Mouse (Mus musculus) heart, embryonic 14.5 days (tissue): ENCODE results near the gene Brsk1. TPM values are rescaled to one million over a fixed set of nuclear protein-coding genes. Genes with fewer than 3 reads are reported as not detected.

Experiments
- ATAC-seq: fragments of 200-750 bp; cut with Nextera tagmentation; 2 replicates; pipeline ENCODE4 v1.8.0; 2017; ENCODE audit warnings: low read depth, moderate TSS enrichment; ENCODE audit not compliant: insufficient number of reproducible peaks, insufficient read depth, low FRiP score
- H3K27ac ChIP-seq, 2 experiments: fragments of 200-500 bp in 1 of 2; fragments of 300-500 bp in 1 of 2; sonication (generic) in 1 of 2; replicated peaks in 1 of 2; 2 replicates each; pipeline ENCODE4 v1.5.1; 2012 to 2014; ENCODE audit warnings: low read depth in 2 of 2, low read length in 2 of 2, control low read depth in 1 of 2, mild to moderate bottlenecking in 1 of 2, mixed read lengths in 1 of 2; ENCODE audit not compliant: control insufficient read depth in 1 of 2, insufficient read depth in 1 of 2
- H3K27me3 ChIP-seq: fragments of 300-500 bp; sonication (generic); 2 replicates; pipeline ENCODE4 v1.6.1; 2014; ENCODE audit warnings: mild to moderate bottlenecking, low read length, control low read depth; ENCODE audit not compliant: control insufficient read depth, insufficient read depth
- H3K36me3 ChIP-seq: fragments of 300-500 bp; sonication (generic); 2 replicates; pipeline ENCODE4 v1.6.1; 2014; ENCODE audit warnings: mild to moderate bottlenecking, control low read depth, low read length, mixed read lengths; ENCODE audit not compliant: control insufficient read depth, insufficient read depth
- H3K4me1 ChIP-seq, 2 experiments: fragments of 200-500 bp in 1 of 2; fragments of 300-500 bp in 1 of 2; sonication (generic) in 1 of 2; 2 replicates each; pipeline ENCODE4 v1.6.1; 2012 to 2014; ENCODE audit warnings: low read length in 2 of 2, control low read depth in 1 of 2, mixed read lengths in 1 of 2; ENCODE audit not compliant: control insufficient read depth in 2 of 2, insufficient read depth in 2 of 2
- H3K4me2 ChIP-seq: fragments of 300-500 bp; sonication (generic); 2 replicates; pipeline ENCODE4 v1.6.1; 2014; ENCODE audit warnings: mild to moderate bottlenecking, low read length
- H3K4me3 ChIP-seq, 2 experiments: fragments of 200-500 bp in 1 of 2; fragments of 300-500 bp in 1 of 2; sonication (generic) in 1 of 2; 2 replicates each; pipeline ENCODE4 v1.5.1; 2012 to 2014; ENCODE audit warnings: low read length in 2 of 2, mild to moderate bottlenecking in 2 of 2, control low read depth in 1 of 2, low read depth in 1 of 2, moderate library complexity in 1 of 2; ENCODE audit not compliant: control insufficient read depth in 1 of 2, insufficient read depth in 1 of 2
- H3K9ac ChIP-seq: fragments of 300-500 bp; sonication (generic); 2 replicates; pipeline ENCODE4 v1.6.1; 2014; ENCODE audit warnings: mild to moderate bottlenecking, low read length
- H3K9me3 ChIP-seq: fragments of 300-500 bp; sonication (generic); 2 replicates; pipeline ENCODE4 v1.6.1; 2016; ENCODE audit warnings: low read length, control low read depth; ENCODE audit not compliant: control insufficient read depth
- WGBS: fragments of 180-500 bp; shearing (Covaris S2); extraction: QIAGEN DNeasy Blood & Tissue Kit; methylation state at CpG from one replicate; pipeline ENCODE4 v1.1.7; 2014; 5-methylcytosine and 5-hydroxymethylcytosine counted together
- polyA plus RNA-seq: library from polyadenylated mRNA; unstranded; fragments of >200 nt; fragmentation: Nextera tagmentation; extraction: Ambion mirVana; gene quantifications from 2 replicates; pipeline ENCODE4 v1.2.1, GENCODE M21; 2014

Brsk1 gene
- polyA plus RNA-seq, 1 experiment from 2014 or later: 1.3 TPM

DNA sequence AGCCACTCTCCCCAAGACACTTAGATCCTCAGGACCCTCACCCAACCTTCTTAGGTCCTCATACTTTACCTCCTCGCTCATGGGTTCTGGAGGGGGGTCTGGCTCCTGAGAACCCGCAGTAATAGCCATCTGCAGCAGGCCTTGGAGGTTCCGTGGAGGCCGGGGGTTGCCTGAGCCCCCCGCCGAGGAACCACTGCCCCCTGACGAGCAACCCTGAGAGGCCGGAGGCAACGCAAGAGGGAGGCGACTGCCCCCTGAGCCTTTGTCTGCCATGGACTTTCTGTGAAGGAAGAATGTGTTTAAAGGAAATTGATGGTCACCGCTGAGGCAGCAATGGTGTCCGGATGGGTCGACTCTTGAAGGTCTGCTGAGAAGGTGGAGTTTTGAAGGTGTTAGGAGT, 6.2 kb upstream of the Brsk1 start:
- Histone ChIP-seq H3K36me3 (peaks cover 28% of the 10 kb centered on the region), H3K9ac (peak overlapping the region; percentile 64), H3K4me3 (peak overlapping the region; percentile 59 to 98), H3K4me2 (peak overlapping the region; percentile 88), H3K27ac (peak overlapping the region in 1 of 2 experiments; percentile 63; a peak in 1 of 4 replicates), H3K9me3 (no peaks in the 10 kb centered on the region), H3K27me3 (no peaks in the 10 kb centered on the region), H3K4me1 (peaks cover 4 to 7% of the 10 kb centered on the region in 2 experiments)
- ATAC-seq: no peak
- 3% methylated on average over 13 of the region's 13 CpGs for WGBS

DNA sequence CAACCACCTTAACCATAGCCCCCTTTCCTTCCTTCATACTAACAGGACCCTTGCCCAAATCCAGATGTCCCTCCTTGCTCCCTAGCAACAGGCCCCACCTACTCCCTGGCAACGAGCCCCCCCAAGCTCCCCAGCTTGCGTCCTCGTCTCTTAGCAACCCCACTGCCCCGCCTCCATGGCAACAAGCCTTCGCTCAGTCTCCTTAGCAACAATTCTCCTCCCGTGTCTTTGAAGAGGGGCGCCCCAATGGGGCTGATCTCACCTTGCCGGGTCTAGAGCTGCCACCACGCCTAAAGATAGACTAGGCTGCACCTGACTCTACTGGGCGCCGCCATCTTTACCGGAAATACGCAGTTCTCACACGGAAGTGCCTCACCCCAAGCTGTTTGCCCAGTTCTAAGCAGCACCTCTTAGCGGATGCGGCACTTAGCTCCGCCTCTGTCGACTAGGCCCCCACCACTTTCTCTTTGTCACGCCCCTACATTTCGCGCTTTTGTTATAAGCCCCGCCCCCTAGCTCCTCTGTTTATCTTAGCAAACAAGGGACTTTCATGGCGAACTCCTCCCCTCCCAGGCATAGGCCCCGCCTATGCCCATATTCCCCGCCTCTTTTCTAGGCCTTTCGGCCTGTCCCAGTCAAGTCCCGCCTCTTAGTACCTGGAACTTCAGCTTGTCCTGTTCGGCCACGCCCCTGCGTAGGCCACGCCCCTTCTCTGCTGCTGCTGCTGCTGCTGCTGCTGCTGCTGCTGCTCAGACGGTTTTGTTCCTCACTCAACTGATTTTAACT, 5.6 kb upstream of the Brsk1 start, which contains the start of gene Hspbp1:
Gene Hspbp1 (minus strand): TSS at position 437 of the 786 bp plus-strand sequence.
- Histone ChIP-seq H3K4me1 (peaks cover 4 to 7% of the 10 kb centered on the region in 2 experiments), H3K27me3 (no peaks in the 10 kb centered on the region), H3K27ac (peak within 1 kb of the TSS; percentile 43 to 63), H3K36me3 (peaks cover 24% of the 10 kb centered on the region), H3K4me3 (peak within 1 kb of the TSS; percentile 59 to 98), H3K9me3 (no peaks in the 10 kb centered on the region), H3K9ac (peak within 1 kb of the TSS; percentile 64), H3K4me2 (peak within 1 kb of the TSS; percentile 88)
- ATAC-seq: peak; percentile 96
- 0% methylated on average over 32 of the region's 32 CpGs for WGBS

DNA sequence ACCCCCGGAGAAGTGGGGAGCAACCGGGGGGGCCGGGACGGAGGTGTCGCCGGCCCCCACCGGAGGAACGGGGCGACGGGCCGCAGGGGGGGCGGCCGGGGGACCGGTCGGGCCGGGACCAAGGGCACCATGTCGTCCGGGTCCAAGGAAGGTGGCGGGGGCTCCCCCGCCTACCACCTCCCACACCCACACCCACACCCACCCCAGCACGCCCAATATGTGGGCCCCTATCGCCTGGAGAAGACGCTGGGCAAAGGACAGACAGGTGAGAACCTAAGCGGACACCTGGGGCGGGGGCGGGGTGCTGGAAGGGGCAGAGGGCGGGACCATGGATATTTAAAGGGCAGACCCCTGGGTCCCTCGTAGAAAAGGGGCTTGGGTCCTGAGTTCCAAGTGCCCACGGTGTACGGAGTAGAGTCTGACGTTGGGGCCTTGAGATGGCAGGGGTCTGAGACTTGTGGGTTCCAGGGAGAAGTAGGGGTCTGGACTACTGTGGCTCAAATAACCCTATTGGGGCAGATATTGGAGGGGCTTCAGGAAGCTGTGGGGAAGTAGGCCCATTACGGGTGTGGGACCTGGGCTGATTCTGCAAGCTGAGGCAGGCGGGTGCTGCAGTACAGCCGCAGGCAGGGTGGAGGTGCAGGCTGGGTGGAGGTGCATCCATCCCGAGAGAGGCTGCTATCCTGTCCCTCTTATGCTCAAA, 698 bp downstream of the Brsk1 start:
- 10% methylated on average over 23 of the region's 35 CpGs for WGBS
- H3K27ac ChIP-seq: peak overlapping the region; percentile 33 to 81; a peak in 3 of 4 replicates
- H3K4me3 ChIP-seq: peak overlapping the region; percentile 61 to 81
- peak overlapping the region; percentile 97 for H3K9ac ChIP-seq
- no peaks in the 10 kb centered on the region for H3K27me3 ChIP-seq
- peaks cover 32% of the 10 kb centered on the region for H3K36me3 ChIP-seq
- 0 out of 2 replicates have a peak, but pooled peaks have one; percentile 12 for ATAC-seq
- H3K4me1 ChIP-seq: peaks cover 0 to 6% of the 10 kb centered on the region in 2 experiments; a peak in 2 of 4 replicates
- no peaks in the 10 kb centered on the region for H3K9me3 ChIP-seq
- peak overlapping the region; percentile 95 for H3K4me2 ChIP-seq

DNA sequence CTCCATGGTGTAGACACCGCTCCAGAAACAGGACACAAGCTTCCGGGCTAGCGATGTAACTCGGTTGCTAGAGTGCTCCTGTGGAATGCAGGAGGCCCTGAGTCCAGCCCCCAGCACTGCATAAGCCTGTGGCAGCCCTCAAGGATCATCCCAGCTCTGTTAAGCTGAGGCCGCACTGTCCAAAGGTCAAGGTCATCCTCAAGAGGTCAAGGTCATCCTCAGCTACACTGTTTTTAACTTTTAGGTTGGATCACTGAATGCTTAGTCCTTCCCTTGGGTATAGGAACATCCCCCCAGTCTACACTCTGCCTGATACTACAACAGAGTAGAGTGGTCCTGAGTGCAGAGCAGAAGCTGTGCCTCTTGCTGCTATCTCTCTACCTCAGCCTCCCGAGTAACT, 2.6 kb downstream of the Brsk1 start:
- Histone ChIP-seq H3K4me3 (no peak overlapping the region), H3K36me3 (peaks cover 45% of the 10 kb centered on the region), H3K4me2 (no peak overlapping the region), H3K4me1 (peaks cover 0 to 6% of the 10 kb centered on the region in 2 experiments; a peak in 2 of 4 replicates), H3K27me3 (no peaks in the 10 kb centered on the region), H3K27ac (no peak overlapping the region), H3K9ac (no peak overlapping the region), H3K9me3 (no peaks in the 10 kb centered on the region)
- no peak for ATAC-seq
- WGBS: 53% methylated on average over 6 of the region's 6 CpGs

DNA sequence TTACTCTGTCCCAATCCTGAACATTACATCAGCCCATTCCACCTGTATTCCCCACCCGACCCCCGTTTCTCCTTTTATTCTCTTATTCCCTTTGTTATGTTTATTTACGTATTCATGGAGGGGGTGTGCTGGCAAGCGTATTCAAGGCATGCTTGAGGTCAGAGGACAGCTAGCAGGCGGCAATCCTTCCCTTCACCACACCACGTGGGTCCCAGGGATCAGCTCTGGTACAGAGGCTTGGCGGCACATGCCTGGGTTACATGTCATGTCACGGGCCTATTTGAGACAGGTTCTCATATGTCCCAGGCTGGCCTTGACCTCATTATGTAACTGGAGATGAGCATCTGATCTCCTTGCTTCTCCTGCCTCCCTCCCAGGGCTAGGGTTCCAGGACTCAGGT, 11.9 kb downstream of the Brsk1 start:
- Histone ChIP-seq H3K9me3 (no peaks in the 10 kb centered on the region), H3K4me3 (no peak overlapping the region), H3K9ac (no peak overlapping the region), H3K27me3 (no peaks in the 10 kb centered on the region), H3K36me3 (peaks cover 74% of the 10 kb centered on the region), H3K4me1 (no peaks in the 10 kb centered on the region), H3K27ac (no peak overlapping the region), H3K4me2 (no peak overlapping the region)
- ATAC-seq: no peak
- 75% methylated on average over 8 of the region's 8 CpGs for WGBS

DNA sequence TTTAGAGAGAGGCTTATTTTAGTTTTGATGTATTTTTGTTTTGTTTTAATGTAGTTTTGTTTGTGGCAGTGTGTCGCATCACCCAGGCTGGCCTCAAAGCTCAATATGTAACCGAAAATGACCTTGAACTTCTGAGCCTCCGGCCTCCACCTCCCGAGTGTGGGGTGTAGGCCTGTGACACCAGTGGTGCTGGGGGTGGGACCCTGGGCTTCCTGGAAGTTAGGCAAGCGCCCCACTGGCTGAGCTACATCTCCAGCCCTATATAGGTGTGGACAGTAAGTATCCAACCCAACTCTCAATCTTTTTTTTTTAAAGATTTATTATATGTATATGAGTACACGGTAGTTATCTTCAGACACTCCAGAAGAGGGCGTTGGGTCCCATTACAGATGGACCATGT, 12.8 kb downstream of the Brsk1 start:
- no peaks in the 10 kb centered on the region for H3K4me1 ChIP-seq
- no peak overlapping the region for H3K4me3 ChIP-seq
- no peaks in the 10 kb centered on the region for H3K27me3 ChIP-seq
- ATAC-seq: no peak
- no peak overlapping the region for H3K9ac ChIP-seq
- H3K27ac ChIP-seq: no peak overlapping the region
- peaks cover 77% of the 10 kb centered on the region for H3K36me3 ChIP-seq
- WGBS: 91% methylated on average over 7 of the region's 7 CpGs
- H3K4me2 ChIP-seq: no peak overlapping the region
- H3K9me3 ChIP-seq: no peaks in the 10 kb centered on the region

DNA sequence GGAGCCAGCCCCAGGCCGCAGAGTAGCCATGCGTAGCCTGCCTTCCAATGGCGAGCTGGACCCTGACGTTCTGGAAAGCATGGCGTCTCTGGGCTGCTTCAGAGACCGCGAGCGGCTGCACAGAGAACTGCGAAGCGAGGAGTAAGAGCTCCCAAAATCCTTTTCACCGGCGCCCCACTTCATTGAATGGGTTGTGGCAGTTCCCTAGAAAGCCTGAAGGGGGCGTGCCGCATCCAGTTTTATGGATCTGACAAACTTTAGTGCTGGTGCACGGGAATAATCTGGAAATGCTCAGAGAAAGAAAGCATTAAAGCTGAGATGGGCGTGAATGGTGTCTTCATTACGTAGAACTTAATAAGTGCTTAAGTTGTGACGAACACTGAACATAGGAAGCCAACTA, 14.7 kb downstream of the Brsk1 start:
- Histone ChIP-seq H3K9ac (no peak overlapping the region), H3K27me3 (no peaks in the 10 kb centered on the region), H3K4me2 (no peak overlapping the region), H3K4me3 (no peak overlapping the region), H3K4me1 (no peaks in the 10 kb centered on the region), H3K9me3 (no peaks in the 10 kb centered on the region), H3K27ac (no peak overlapping the region), H3K36me3 (peaks cover 75% of the 10 kb centered on the region)
- 48% methylated on average over 18 of the region's 18 CpGs for WGBS
- ATAC-seq: 0 out of 2 replicates have a peak, but pooled peaks have one; percentile 13
